Mouse (Mus musculus) frontal cortex, postnatal 25 days (tissue): ENCODE results near the gene Zmpste24.
"Not testable (repeated sequence)": the region's sequence is repeated elsewhere in the genome, so short reads cannot be mapped to it uniquely, and the experiment has no call there.

Experiments used
- DNase-seq, 2 experiments: peaks; one replicate each; pipeline ENCODE4 v3.0.0; 2022; ENCODE audit warnings: low spot score in 2 of 2

Zmpste24 gene

GRCm38 (mm10) chr4:121097650-121098378, at the start of gene Zmpste24:
Zmpste24 (minus strand) TSS chr4:121098241.
- DNase-seq, result peak; percentile 82 to 85

GRCm38 (mm10) chr4:121109126-121109525, 11.1 kb upstream of the Zmpste24 start, which contains the start of gene Tmco2:
Tmco2 (minus strand) TSS chr4:121109226.
- no peak for DNase-seq

- peak; percentile 20 to 30 for DNase-seq
Observed at GRCm38 (mm10) chr4:121103304-121103703, 5.3 kb upstream of the Zmpste24 start.

- DNase-seq, result no peak
Observed at GRCm38 (mm10) chr4:121090211-121090610, 7.8 kb downstream of the Zmpste24 start.

DNA sequence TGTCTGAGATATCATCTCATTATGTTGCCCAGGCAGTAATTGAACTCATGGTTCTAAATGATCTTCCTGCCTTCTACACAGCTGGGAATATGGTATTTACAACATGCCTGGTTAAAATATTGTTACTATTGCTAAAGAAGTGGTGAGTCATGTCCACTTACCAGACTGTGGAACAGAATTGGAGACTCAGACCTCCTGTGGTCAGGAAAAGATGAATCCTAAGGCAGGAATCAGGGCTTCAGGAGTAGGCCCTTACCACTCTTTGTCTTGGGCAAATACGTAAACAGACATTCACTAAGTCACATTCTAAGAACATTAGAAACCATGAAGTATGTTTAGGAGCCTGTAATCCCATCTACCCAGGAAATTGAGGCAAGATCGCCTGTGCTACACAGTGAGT, 9.3 kb downstream of the Zmpste24 start:
- no peak for DNase-seq

DNA sequence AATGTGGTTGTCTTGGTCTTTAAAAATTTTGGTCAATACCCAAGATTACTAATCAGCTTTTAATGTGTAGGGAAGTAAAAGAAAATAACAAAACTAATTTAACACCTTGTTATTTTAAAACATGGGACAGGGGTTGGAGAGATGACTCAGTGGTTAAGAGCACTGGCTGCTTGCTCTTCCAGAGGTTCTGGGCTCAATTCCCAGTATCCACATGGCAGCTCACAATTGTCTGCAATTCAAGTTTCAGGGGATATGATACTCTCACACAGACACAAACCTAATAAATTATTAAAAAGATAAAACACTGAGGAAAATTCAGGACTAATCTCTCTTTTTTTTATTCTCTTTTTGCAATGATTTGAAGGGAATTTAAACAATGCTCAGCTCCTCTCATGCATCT, 13.5 kb downstream of the Zmpste24 start:
- DNase-seq, result no peak

DNA sequence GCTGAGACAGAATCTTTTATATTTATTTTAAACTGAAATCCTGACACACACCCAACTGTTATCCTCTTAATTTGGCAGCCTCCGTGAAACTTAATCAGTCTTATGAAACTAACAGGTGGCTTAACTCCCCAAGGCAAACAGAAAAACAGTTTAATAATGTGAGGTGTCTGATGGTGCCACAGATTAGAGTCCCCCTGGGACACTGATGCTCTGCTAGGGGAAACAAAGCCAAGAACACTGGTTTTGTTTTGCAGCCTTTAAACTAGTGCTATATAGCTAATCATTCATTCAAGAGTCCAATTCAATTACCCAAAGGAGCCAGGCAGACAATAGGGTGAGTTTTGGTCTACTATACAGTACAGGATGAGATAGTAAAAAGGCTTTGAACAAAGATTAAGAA, 17.6 kb downstream of the Zmpste24 start:
- no peak for DNase-seq

GRCm38 (mm10) chr4:121077915-121078646, 20.0 kb downstream of the Zmpste24 start:
- DNase-seq, result no peak

- no peak for DNase-seq
Observed at GRCm38 (mm10) chr4:121074250-121074649, 23.8 kb downstream of the Zmpste24 start.

GRCm38 (mm10) chr4:121065336-121065735, 32.7 kb downstream of the Zmpste24 start:
- DNase-seq, result no peak

DNA sequence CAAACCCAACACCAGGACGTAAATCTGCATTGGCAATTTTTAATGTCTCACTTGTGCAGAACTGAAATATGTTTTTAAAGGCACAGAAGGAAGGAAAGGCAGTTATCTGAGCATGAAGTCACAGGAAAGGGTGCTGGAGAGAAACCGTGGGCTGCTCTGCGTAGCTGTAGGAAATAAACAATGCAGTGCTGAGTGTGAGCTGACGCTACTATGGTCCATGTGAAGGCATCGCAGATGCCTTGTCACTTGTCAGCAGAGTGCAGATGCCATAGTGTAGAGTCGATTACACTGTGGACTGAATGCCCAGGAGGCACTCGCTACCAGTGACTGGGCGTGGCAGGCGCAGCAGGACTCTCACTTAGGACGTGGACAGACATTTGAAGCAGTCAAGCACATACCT, 38.8 kb downstream of the Zmpste24 start:
- not testable (repeated sequence) for DNase-seq

DNA sequence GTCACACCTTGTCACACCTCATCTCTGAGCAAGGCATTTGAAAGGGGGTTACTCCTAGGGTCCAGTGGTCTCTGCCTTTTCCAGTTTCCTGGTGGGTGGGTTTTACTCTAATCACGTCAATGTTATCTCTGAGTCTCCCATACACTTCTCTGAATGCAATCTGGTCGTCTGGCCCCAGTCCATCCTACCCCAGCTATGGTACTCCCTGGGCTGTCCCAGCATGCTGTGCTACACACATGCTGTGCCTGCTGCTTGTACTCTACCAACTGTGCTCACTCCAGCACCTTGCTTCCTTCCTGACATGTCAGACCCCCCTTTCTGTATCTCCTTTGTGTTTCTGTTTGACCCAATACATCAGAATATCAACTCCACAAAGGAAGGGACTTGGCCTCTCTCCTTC, 41.0 kb downstream of the Zmpste24 start:
- no peak for DNase-seq

DNA sequence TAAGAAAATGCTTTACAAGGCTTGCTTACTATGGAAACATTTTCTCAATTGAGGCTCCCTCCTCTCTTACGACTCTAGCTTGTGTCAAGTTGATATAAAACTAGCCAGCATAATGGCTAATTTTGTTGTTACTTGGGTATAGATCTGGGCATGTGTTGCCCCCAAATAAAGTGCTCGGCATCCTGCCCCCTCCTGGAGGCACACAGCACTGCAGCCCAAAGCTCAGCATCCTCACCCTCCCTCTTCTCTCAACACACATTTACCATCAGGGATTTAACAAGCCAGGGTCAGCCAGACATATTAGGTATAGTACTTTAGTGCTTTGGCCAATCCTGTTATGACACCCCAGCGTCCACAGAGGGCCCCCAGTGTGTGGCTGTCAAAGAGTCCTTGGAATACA, 41.7 kb downstream of the Zmpste24 start:
- DNase-seq, result no peak

GRCm38 (mm10) chr4:121052454-121053323, 45.4 kb downstream of the Zmpste24 start:
- no peak for DNase-seq

GRCm38 (mm10) chr4:121051863-121052262, 46.2 kb downstream of the Zmpste24 start:
- no peak for DNase-seq

GRCm38 (mm10) chr4:121042946-121043345, 55.1 kb downstream of the Zmpste24 start:
- DNase-seq, result no peak

GRCm38 (mm10) chr4:121042472-121042871, 55.6 kb downstream of the Zmpste24 start:
- no peak for DNase-seq

- DNase-seq, result peak; percentile 56 to 65
Observed at GRCm38 (mm10) chr4:121040897-121041671, 57.0 kb downstream of the Zmpste24 start.

DNA sequence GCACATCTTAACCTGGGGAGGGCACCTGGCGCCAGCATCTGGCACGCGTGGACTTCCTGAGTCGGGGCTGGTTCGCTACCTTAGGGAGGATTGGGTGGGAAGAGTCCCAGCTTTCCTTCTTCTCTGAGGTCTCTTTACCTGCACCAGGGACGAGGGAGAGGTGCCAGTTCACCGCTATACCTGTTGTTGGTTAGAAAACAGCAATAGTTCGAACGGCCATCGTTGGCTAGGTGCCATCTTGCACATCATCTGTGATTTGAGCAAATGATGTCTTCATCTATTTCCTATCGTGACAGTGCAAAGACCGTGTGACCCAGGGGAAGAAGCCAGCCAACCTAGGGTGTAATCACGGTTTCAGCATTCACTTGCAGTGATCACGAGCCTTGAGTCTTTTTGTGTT, 57.7 kb downstream of the Zmpste24 start:
- no peak for DNase-seq

DNA sequence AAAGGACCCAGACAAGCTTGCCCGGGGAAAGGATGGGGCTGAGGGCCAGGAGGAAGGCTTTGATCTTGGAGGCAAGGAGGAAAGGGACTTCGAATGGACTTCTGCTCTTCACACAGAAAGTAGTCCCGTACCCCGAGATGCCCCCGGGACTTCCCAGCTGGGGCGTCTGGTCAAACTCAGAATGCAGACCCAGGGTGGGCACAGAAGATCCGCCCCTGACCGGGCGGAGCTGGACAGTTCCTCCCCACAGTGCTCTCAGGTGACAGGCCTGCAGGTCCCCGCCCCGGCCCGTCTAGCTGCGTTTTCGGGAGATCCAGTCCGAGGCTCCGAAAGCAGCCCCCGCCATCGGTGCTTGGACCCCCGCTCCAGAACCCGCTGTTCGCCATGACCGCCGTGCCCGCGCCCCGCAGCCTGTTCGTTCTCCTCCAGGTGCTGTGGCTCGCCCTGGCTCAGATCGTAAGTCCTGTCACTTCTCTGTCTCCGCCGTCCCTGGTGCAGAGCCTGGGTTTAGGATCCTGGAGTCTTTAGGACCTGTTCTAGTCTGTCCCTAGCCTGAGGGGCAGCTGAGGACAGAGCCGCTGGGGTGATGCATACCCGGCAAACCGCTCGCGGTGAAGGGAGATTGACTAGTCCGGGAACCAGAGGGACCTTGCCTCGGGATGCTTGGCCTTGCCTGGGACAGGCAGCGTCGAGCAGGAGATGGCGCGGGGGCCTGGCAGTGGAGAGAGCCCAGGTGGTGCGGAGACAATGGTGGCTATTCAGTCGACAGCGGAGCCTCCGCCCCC, 58.5 kb downstream of the Zmpste24 start, which contains the start of gene Col9a2:
Col9a2 (plus strand) TSS at position 55 of the 785 bp plus-strand sequence.
- no peak for DNase-seq
